Mouse (Mus musculus) erythroblast, embryonic 14.5 days (primary cell): ENCODE results near the gene Eif2b5.

Source experiments
- GATA1 ChIP-seq: IDR thresholded peaks from 2 replicates; pipeline ENCODE4 v1.6.1; 2012; ENCODE audit warnings: low read length, inconsistent platforms, mixed read lengths
- TAL1 ChIP-seq: IDR thresholded peaks from 3 replicates; pipeline ENCODE4 v1.6.1; 2012; ENCODE audit warnings: low read length, inconsistent platforms, mixed read lengths

DNA sequence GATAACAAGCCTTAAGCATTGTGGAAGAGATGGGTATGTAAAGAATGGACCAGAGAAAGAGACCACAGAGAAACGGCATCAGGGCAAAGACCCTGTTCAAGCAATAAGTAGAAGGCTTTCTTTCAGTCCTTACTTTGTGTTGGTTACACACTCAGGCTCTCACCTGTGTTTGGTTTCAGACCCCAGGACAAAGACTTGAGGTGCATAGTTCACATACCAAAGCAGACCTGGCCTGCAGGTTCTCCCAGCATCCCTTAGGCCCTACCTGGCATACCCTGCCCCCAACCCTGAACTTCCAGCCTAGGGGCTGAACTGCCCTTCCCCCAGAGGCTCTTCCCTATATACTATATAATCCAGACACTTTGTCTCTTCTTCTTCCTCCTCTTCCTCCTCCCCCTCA, 23.3 kb upstream of the Eif2b5 start:
- TF ChIP-seq GATA1, result no peak
- TF ChIP-seq TAL1, result no peak
